Mouse (Mus musculus) hindbrain, embryonic 15.5 days (tissue): ENCODE measurements at regions not wholly inside any gene's neighbourhood (a gene's known extent, or its start where the extent isn't known, plus 50 kb on each side); places are given as distances from the start of the nearest gene placed in this dataset.
A peak's percentile ranks its signal among the peaks of the same experiment; 100 is the strongest.

Source experiments
- ATAC-seq: fragments of 200-750 bp; cut with Nextera tagmentation; 2 replicates; pipeline ENCODE4 v1.8.0; 2017; ENCODE audit warnings: low read depth, moderate number of reproducible peaks, moderate TSS enrichment; ENCODE audit not compliant: low FRiP score
- H3K27ac ChIP-seq: fragments of 300-500 bp; sonication (generic); replicated peaks from 2 replicates; pipeline ENCODE4 v1.5.1; 2015; ENCODE audit warnings: mild to moderate bottlenecking, inconsistent platforms
- H3K27me3 ChIP-seq: fragments of 300-500 bp; sonication (generic); 2 replicates; pipeline ENCODE4 v1.6.1; 2015; ENCODE audit warnings: control low read depth, inconsistent platforms
- H3K36me3 ChIP-seq: fragments of 300-500 bp; sonication (generic); 2 replicates; pipeline ENCODE4 v1.6.1; 2015; ENCODE audit warnings: control low read depth, inconsistent platforms
- H3K4me1 ChIP-seq: fragments of 300-500 bp; sonication (generic); replicated peaks from 2 replicates; pipeline ENCODE4 v1.6.1; 2015; ENCODE audit warnings: control low read depth, inconsistent platforms
- H3K4me2 ChIP-seq: fragments of 300-500 bp; sonication (generic); 2 replicates; pipeline ENCODE4 v1.6.1; 2015; ENCODE audit warnings: moderate library complexity, mild to moderate bottlenecking, inconsistent platforms
- H3K4me3 ChIP-seq: fragments of 300-500 bp; sonication (generic); 2 replicates; pipeline ENCODE4 v1.5.1; 2015; ENCODE audit warnings: mild to moderate bottlenecking, inconsistent platforms
- H3K9ac ChIP-seq: fragments of 300-500 bp; sonication (generic); 2 replicates; pipeline ENCODE4 v1.6.1; 2015; ENCODE audit warnings: inconsistent platforms
- H3K9me3 ChIP-seq: fragments of 300-500 bp; sonication (generic); 2 replicates; pipeline ENCODE4 v1.6.1; 2016; ENCODE audit warnings: control low read depth, inconsistent platforms
- WGBS: fragments of 180-500 bp; shearing (Covaris S2); methylation state at CpG from one replicate; pipeline ENCODE4 v1.1.7; 2015; 5-methylcytosine and 5-hydroxymethylcytosine counted together

DNA sequence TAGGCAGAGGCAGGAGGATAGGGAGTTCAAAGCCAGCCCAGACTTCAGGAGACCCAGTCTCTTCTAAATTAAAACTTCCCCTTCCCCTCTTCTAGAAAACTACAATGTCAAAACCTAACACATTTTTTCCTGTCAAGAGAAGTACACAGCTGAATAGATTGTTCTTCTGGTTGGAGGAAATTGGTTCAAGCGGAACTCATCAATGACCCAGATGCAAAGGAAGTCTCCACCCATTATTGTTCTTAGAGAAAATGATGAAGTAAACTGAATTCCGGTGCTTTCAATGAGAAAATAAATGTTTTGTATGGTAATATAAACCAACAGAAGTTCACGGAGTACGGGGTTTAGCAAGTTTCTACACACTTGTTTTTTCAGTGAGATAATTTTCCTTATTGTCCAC, 339.3 kb upstream of the Acvr2a start:
- Histone ChIP-seq H3K9me3 (no peaks in the 10 kb centered on the region), H3K4me1 (no peaks in the 10 kb centered on the region), H3K9ac (no peak overlapping the region), H3K27me3 (no peaks in the 10 kb centered on the region), H3K4me3 (no peak overlapping the region), H3K27ac (no peak overlapping the region), H3K36me3 (no peaks in the 10 kb centered on the region), H3K4me2 (no peak overlapping the region)
- WGBS, result 80% methylated on average over 4 of the region's 4 CpGs
- ATAC-seq, result no peak

- 58% methylated on average over 3 of the region's 3 CpGs for WGBS
- Histone ChIP-seq H3K27ac (no peak overlapping the region), H3K9ac (no peak overlapping the region), H3K4me2 (no peak overlapping the region), H3K36me3 (no peaks in the 10 kb centered on the region), H3K4me3 (no peak overlapping the region), H3K27me3 (no peaks in the 10 kb centered on the region), H3K4me1 (peaks cover 14% of the 10 kb centered on the region), H3K9me3 (no peaks in the 10 kb centered on the region)
- no peak for ATAC-seq
These were observed 337.1 kb upstream of the Acvr2a start for GRCm38 (mm10) chr2:48476777-48477176.

- no peaks in the 10 kb centered on the region for H3K9me3 ChIP-seq
These were observed 336.6 kb upstream of the Acvr2a start for GRCm38 (mm10) chr2:48477336-48477735.

DNA sequence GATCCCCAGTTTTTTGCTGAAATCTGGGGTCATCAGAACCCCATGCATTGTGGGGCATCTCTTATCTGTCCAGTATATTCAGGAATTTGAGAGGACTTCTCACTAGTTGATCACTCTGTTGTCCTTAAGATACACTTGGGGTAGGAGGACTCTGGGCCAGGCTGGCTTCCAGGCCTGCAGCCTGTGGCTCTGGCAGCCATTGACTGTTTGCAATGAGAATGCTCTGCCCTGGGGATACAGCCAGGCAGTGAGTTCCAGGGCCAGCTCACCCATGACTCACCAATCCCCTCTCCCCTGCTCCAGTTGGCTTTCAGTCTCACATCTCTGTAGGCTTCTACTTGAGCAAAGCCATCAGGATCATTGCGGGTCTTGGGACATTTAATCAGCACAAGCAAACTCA, 334.3 kb upstream of the Acvr2a start:
- H3K36me3 ChIP-seq, result no peaks in the 10 kb centered on the region
- H3K27ac ChIP-seq, result no peak overlapping the region
- no peak overlapping the region for H3K4me3 ChIP-seq
- H3K9me3 ChIP-seq, result no peaks in the 10 kb centered on the region
- peaks cover 14% of the 10 kb centered on the region for H3K4me1 ChIP-seq
- no peak overlapping the region for H3K4me2 ChIP-seq
- no peak overlapping the region for H3K9ac ChIP-seq
- ATAC-seq, result no peak
- WGBS, result 82% methylated on average over 1 of the region's 1 CpGs
- H3K27me3 ChIP-seq, result no peaks in the 10 kb centered on the region

More at GRCm38 (mm10) chr2:48477336-48477735, 336.6 kb upstream of the Acvr2a start:
- WGBS, result 63% methylated on average over 2 of the region's 2 CpGs
- H3K4me3 ChIP-seq, result no peak overlapping the region
- H3K9ac ChIP-seq, result no peak overlapping the region
- no peak overlapping the region for H3K4me2 ChIP-seq
- H3K27me3 ChIP-seq, result no peaks in the 10 kb centered on the region
- H3K36me3 ChIP-seq, result no peaks in the 10 kb centered on the region
- H3K27ac ChIP-seq, result no peak overlapping the region
- peaks cover 14% of the 10 kb centered on the region for H3K4me1 ChIP-seq
- no peak for ATAC-seq

GRCm38 (mm10) chr2:48480428-48481191, 333.3 kb upstream of the Acvr2a start:
- no peak overlapping the region for H3K4me2 ChIP-seq

GRCm38 (mm10) chr2:48481209-48481742, 332.6 kb upstream of the Acvr2a start:
- Histone ChIP-seq H3K9me3 (no peaks in the 10 kb centered on the region), H3K4me1 (peaks cover 14% of the 10 kb centered on the region), H3K4me2 (no peak overlapping the region), H3K27ac (peak overlapping the region; percentile 27), H3K27me3 (no peaks in the 10 kb centered on the region), H3K9ac (no peak overlapping the region), H3K36me3 (no peaks in the 10 kb centered on the region), H3K4me3 (no peak overlapping the region)
- WGBS, result 11% methylated on average over 12 of the region's 12 CpGs
- ATAC-seq, result peak; percentile 86

More at GRCm38 (mm10) chr2:48480428-48481191, 333.3 kb upstream of the Acvr2a start:
- 0 out of 2 replicates have a peak, but pooled peaks have one; percentile 27 for ATAC-seq
- no peaks in the 10 kb centered on the region for H3K36me3 ChIP-seq
- H3K9ac ChIP-seq, result no peak overlapping the region
- 52% methylated on average over 9 of the region's 9 CpGs for WGBS
- H3K27me3 ChIP-seq, result no peaks in the 10 kb centered on the region
- peaks cover 14% of the 10 kb centered on the region for H3K4me1 ChIP-seq
- H3K27ac ChIP-seq, result 0 out of 2 replicates have a peak overlapping the region, but pooled peaks have one; percentile 27
- no peak overlapping the region for H3K4me3 ChIP-seq
- no peaks in the 10 kb centered on the region for H3K9me3 ChIP-seq

GRCm38 (mm10) chr2:48493574-48493973, 320.3 kb upstream of the Acvr2a start:
- H3K27ac ChIP-seq, result no peak overlapping the region
- no peak overlapping the region for H3K4me2 ChIP-seq
- no peak for ATAC-seq
- no peaks in the 10 kb centered on the region for H3K4me1 ChIP-seq
- H3K9ac ChIP-seq, result no peak overlapping the region
- no peaks in the 10 kb centered on the region for H3K36me3 ChIP-seq
- no peak overlapping the region for H3K4me3 ChIP-seq
- 72% methylated on average over 3 of the region's 3 CpGs for WGBS
- no peaks in the 10 kb centered on the region for H3K27me3 ChIP-seq
- no peaks in the 10 kb centered on the region for H3K9me3 ChIP-seq

- H3K4me2 ChIP-seq, result no peak overlapping the region
- no peaks in the 10 kb centered on the region for H3K4me1 ChIP-seq
- no peaks in the 10 kb centered on the region for H3K9me3 ChIP-seq
- ATAC-seq, result no peak
- no peak overlapping the region for H3K27ac ChIP-seq
- no peaks in the 10 kb centered on the region for H3K27me3 ChIP-seq
- no peak overlapping the region for H3K9ac ChIP-seq
- H3K4me3 ChIP-seq, result no peak overlapping the region
- WGBS, result 52% methylated on average over 2 of the region's 2 CpGs
- H3K36me3 ChIP-seq, result no peaks in the 10 kb centered on the region
These were observed 319.8 kb upstream of the Acvr2a start for GRCm38 (mm10) chr2:48494065-48494464.

DNA sequence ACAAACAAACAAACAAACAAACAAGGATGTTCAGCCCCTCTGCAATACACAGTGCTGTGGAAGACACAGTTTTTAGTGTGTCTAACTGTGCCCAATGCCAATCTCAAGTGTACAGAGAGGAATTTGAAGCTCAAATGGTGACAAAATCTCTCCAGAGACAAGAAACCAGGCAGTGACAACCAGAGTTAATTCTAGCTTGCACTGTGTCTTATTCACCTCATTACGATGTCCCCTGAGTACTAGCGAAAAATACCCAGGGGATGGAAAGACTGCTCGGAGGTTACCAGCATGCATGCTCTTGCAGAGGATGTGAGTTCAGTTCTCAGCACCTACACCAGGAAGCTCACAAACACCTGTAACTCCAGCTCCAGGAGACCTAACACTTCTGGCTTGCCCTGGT, 319.3 kb upstream of the Acvr2a start:
- H3K9ac ChIP-seq, result no peak overlapping the region
- 90% methylated on average over 3 of the region's 3 CpGs for WGBS
- no peaks in the 10 kb centered on the region for H3K9me3 ChIP-seq
- H3K4me2 ChIP-seq, result no peak overlapping the region
- no peaks in the 10 kb centered on the region for H3K36me3 ChIP-seq
- H3K4me3 ChIP-seq, result no peak overlapping the region
- ATAC-seq, result no peak
- H3K27me3 ChIP-seq, result no peaks in the 10 kb centered on the region
- no peak overlapping the region for H3K27ac ChIP-seq
- no peaks in the 10 kb centered on the region for H3K4me1 ChIP-seq

DNA sequence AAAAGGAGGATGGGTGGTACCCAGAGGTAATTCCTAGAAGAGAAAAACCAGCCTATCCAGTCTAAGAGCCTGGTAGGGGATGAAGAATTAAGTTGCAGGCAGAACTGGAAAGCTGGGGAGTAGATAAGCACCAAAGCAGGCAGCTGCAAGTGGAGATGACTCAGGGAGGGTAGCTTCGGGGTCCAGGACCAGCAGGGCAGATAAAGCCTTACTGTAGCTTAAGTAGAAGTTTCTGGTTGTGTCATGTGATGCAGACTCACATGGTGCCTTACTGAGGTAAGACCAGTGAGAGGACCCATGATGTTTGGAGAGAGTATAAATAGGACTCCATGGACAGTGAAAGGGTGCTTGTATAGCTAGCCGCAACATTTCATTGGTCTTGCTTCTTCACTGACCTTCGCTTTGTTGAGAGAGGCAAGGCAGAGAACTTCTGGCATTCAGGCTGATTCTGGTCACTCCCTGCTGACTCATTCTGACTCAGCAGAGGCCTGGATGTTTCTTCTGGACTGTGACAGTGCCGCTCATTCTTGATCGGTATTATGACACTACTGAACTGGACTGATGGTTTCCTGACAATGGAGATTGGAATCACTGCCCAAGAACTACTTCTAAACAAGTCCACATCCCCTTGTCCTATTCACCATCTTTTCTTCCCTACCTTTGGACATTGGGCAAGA, 315.7 kb upstream of the Acvr2a start:
- H3K4me3 ChIP-seq, result no peak overlapping the region
- no peak overlapping the region for H3K27ac ChIP-seq
- no peaks in the 10 kb centered on the region for H3K27me3 ChIP-seq
- H3K9ac ChIP-seq, result no peak overlapping the region
- no peak for ATAC-seq
- H3K9me3 ChIP-seq, result no peaks in the 10 kb centered on the region
- no peaks in the 10 kb centered on the region for H3K4me1 ChIP-seq
- no peaks in the 10 kb centered on the region for H3K36me3 ChIP-seq
- H3K4me2 ChIP-seq, result no peak overlapping the region
- whole genome bisulfite sequencing, result 96% methylated on average over 5 of the region's 5 CpGs

GRCm38 (mm10) chr2:48499396-48499795, 314.5 kb upstream of the Acvr2a start:
- no peaks in the 10 kb centered on the region for H3K36me3 ChIP-seq
- no peak overlapping the region for H3K4me2 ChIP-seq
- WGBS, result 79% methylated on average over 6 of the region's 6 CpGs
- ATAC-seq, result no peak
- no peaks in the 10 kb centered on the region for H3K9me3 ChIP-seq
- H3K27me3 ChIP-seq, result no peaks in the 10 kb centered on the region
- H3K27ac ChIP-seq, result no peak overlapping the region
- no peak overlapping the region for H3K9ac ChIP-seq
- H3K4me1 ChIP-seq, result no peaks in the 10 kb centered on the region
- no peak overlapping the region for H3K4me3 ChIP-seq

DNA sequence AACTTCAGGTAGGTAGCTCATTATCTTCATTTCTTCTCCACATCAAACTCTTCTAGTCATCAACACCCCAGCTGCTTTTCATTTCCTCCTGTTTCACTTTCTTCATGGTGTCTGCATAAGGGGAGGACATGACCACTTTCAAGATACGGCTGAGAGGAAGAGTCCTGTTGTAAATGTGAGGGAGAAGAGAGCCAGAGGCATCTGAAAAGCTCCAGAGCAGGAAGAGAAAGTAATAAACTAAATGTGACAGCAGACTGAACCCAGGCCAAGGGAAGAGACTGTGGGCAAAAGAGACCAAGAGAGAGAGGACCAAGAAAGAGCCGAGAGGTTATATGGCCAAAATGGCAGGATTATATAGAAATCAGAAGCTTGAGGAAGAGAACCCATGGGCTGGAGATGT, 312.5 kb upstream of the Acvr2a start:
- WGBS, result 90% methylated on average over 2 of the region's 2 CpGs
- no peaks in the 10 kb centered on the region for H3K36me3 ChIP-seq
- ATAC-seq, result no peak

More for the DNA sequence above, 312.5 kb upstream of the Acvr2a start:
- Histone ChIP-seq H3K4me3 (no peak overlapping the region), H3K4me1 (no peaks in the 10 kb centered on the region), H3K4me2 (no peak overlapping the region), H3K27ac (no peak overlapping the region), H3K27me3 (no peaks in the 10 kb centered on the region), H3K9me3 (no peaks in the 10 kb centered on the region), H3K9ac (no peak overlapping the region)
